Mouse (Mus musculus) CH12.LX (cell line): ENCODE data around the gene Kansl3.

Source experiments
- CTCF ChIP-seq, 2 experiments: IDR thresholded peaks in 1 of 2; conservative IDR thresholded peaks in 1 of 2; 2 replicates each; pipeline ENCODE4 v1.5.1; 2011 to 2012; ENCODE audit warnings: low read depth in 2 of 2, low read length in 2 of 2, improper control_type of control experiment in 1 of 2, inconsistent platforms in 1 of 2, mild to moderate bottlenecking in 1 of 2, moderate library complexity in 1 of 2
- EP300 ChIP-seq: IDR thresholded peaks from 2 replicates; pipeline ENCODE4 v1.6.1; 2011; ENCODE audit warnings: low read length, improper control_type of control experiment
- GABPA ChIP-seq: IDR thresholded peaks from 2 replicates; pipeline ENCODE4 v1.6.1; 2012; ENCODE audit warnings: low read depth, low read length, improper control_type of control experiment, inconsistent platforms; ENCODE audit not compliant: insufficient replicate concordance
- KAT2A ChIP-seq: IDR thresholded peaks from 2 replicates; pipeline ENCODE4 v1.6.1; 2012; ENCODE audit warnings: low read length, improper control_type of control experiment, inconsistent platforms; ENCODE audit not compliant: insufficient replicate concordance
- MAFK ChIP-seq: IDR thresholded peaks from 2 replicates; pipeline ENCODE4 v1.6.1; 2011; ENCODE audit warnings: low read length, improper control_type of control experiment; ENCODE audit not compliant: insufficient replicate concordance
- MAX ChIP-seq: IDR thresholded peaks from 2 replicates; pipeline ENCODE4 v1.6.1; 2011; ENCODE audit warnings: low read length, improper control_type of control experiment
- MAZ ChIP-seq: IDR thresholded peaks from 2 replicates; pipeline ENCODE4 v1.6.1; 2012; ENCODE audit warnings: low read depth, mild to moderate bottlenecking, inconsistent platforms, low read length, improper control_type of control experiment, moderate library complexity
- MYC ChIP-seq: IDR thresholded peaks from 2 replicates; pipeline ENCODE4 v1.6.1; 2011; ENCODE audit warnings: low read depth, mild to moderate bottlenecking, improper control_type of control experiment, low read length
- POLR2A ChIP-seq: IDR thresholded peaks from 2 replicates; pipeline ENCODE4 v1.6.1; 2011; ENCODE audit warnings: low read depth, mild to moderate bottlenecking, improper control_type of control experiment, low read length
- TCF12 ChIP-seq: IDR thresholded peaks from 2 replicates; pipeline ENCODE4 v1.6.1; 2014; ENCODE audit warnings: low read depth, mild to moderate bottlenecking, inconsistent platforms, low read length, improper control_type of control experiment
- USF1 ChIP-seq: IDR thresholded peaks from 2 replicates; pipeline ENCODE4 v1.6.1; 2014; ENCODE audit warnings: low read depth, mild to moderate bottlenecking, inconsistent platforms, low read length, improper control_type of control experiment
- USF2 ChIP-seq: conservative IDR thresholded peaks from 2 replicates; pipeline ENCODE4 v1.6.1; 2011; ENCODE audit warnings: low read depth, low read length, improper control_type of control experiment
- ZC3H11A ChIP-seq: IDR thresholded peaks from 2 replicates; pipeline ENCODE4 v1.6.1; 2012; ENCODE audit warnings: low read depth, mild to moderate bottlenecking, inconsistent platforms, low read length, improper control_type of control experiment
- ZNF384 ChIP-seq: IDR thresholded peaks from 2 replicates; pipeline ENCODE4 v1.6.1; 2012; ENCODE audit warnings: low read depth, low read length, improper control_type of control experiment, inconsistent platforms

- no peak for TF ChIP-seq MAZ
- TF ChIP-seq MAFK: no peak
- no peak for TF ChIP-seq ZNF384
- TF ChIP-seq CTCF (conservative IDR thresholded peaks at IDR 0.05 in 1 of 2, IDR thresholded peaks at IDR 0.05 in 1 of 2; ENCODE audit: low read depth in 2 of 2, low read length in 2 of 2): no peak
- no peak for TF ChIP-seq USF2
- TF ChIP-seq MAX: no peak
- no peak for TF ChIP-seq POLR2A
- no peak for TF ChIP-seq MYC
- no peak for TF ChIP-seq GABPA
- TF ChIP-seq ZC3H11A: no peak
- TF ChIP-seq EP300: no peak
- TF ChIP-seq KAT2A: no peak
- no peak for TF ChIP-seq USF1
- no peak for TF ChIP-seq TCF12
Measured at GRCm38 (mm10) chr1:36397041-36397440, 28.1 kb upstream of the Kansl3 start.
